Mouse (Mus musculus) heart, postnatal 0 days (tissue): ENCODE measurements around the gene Inhba. TPM values are rescaled to one million over a fixed set of nuclear protein-coding genes. Genes with fewer than 3 reads are reported as not detected.
A peak's percentile ranks its signal among the peaks of the same experiment; 100 is the strongest.

Source experiments
- ATAC-seq: fragments of 200-750 bp; cut with Nextera tagmentation; 2 replicates; pipeline ENCODE4 v1.8.0; 2017; ENCODE audit warnings: low read depth, moderate number of reproducible peaks, moderate library complexity; ENCODE audit not compliant: insufficient read depth
- DNase-seq: peaks from one replicate; pipeline ENCODE4 v3.0.0-alpha.2; 2016; ENCODE audit warnings: low spot score
- H3K27ac ChIP-seq: fragments of 300-500 bp; sonication (generic); 2 replicates; pipeline ENCODE4 v1.5.1; 2014; ENCODE audit warnings: low read depth, mild to moderate bottlenecking
- H3K27me3 ChIP-seq: fragments of 300-500 bp; sonication (generic); 2 replicates; pipeline ENCODE4 v1.6.1; 2014; ENCODE audit warnings: low read length, mixed read lengths; ENCODE audit not compliant: control insufficient read depth, insufficient read depth
- H3K36me3 ChIP-seq: fragments of 300-500 bp; sonication (generic); replicated peaks from 2 replicates; pipeline ENCODE4 v1.6.1; 2014; ENCODE audit warnings: low read length, mixed read lengths; ENCODE audit not compliant: control insufficient read depth, insufficient read depth
- H3K4me1 ChIP-seq: fragments of 300-500 bp; sonication (generic); 2 replicates; pipeline ENCODE4 v1.6.1; 2014; ENCODE audit warnings: antibody characterized with exemption; ENCODE audit not compliant: control insufficient read depth, insufficient read depth
- H3K4me2 ChIP-seq: fragments of 300-500 bp; sonication (generic); 2 replicates; pipeline ENCODE4 v1.6.1; 2014; ENCODE audit warnings: low read depth, mild to moderate bottlenecking, low read length, moderate library complexity
- H3K4me3 ChIP-seq: fragments of 300-500 bp; sonication (generic); 2 replicates; pipeline ENCODE4 v1.5.1; 2014; ENCODE audit warnings: low read depth, low read length
- H3K9ac ChIP-seq: fragments of 300-500 bp; sonication (generic); replicated peaks from 2 replicates; pipeline ENCODE4 v1.6.1; 2014; ENCODE audit warnings: low read depth, low read length, mixed read lengths
- H3K9me3 ChIP-seq: fragments of 300-500 bp; sonication (generic); replicated peaks from 2 replicates; pipeline ENCODE4 v1.6.1; 2016; ENCODE audit warnings: low read length; ENCODE audit not compliant: control insufficient read depth
- CTCF ChIP-seq: IDR thresholded peaks from 2 replicates; pipeline ENCODE4 v1.5.1; 2016; ENCODE audit warnings: antibody characterized with exemption, control low read depth, low read depth
- EP300 ChIP-seq: IDR thresholded peaks from 2 replicates; pipeline ENCODE4 v1.6.1; 2016; ENCODE audit warnings: antibody characterized with exemption, low read depth
- WGBS: fragments of 180-500 bp; shearing (Covaris S2); extraction: QIAGEN DNeasy Blood & Tissue Kit; methylation state at CpG from one replicate; pipeline ENCODE4 v1.1.7; 2014; 5-methylcytosine and 5-hydroxymethylcytosine counted together
- polyA plus RNA-seq: library from polyadenylated mRNA; unstranded; fragments of >200 nt; fragmentation: Nextera tagmentation; extraction: Ambion mirVana; gene quantifications from 2 replicates; pipeline ENCODE4 v1.2.1, GENCODE M21; 2015
- total RNA-seq: library from RNA; depleted of rRNA; stranded (reverse); fragments of >200 nt; gene quantifications from 2 replicates; pipeline ENCODE4 v1.2.3, GENCODE M21; 2014; ENCODE audit warnings: low replicate concordance

Inhba gene
- total and polyA plus RNA-seq, 2 experiments from 2014 or later, result 2.6 to 8.0 TPM

- no peaks in the 10 kb centered on the region for H3K4me1 ChIP-seq
- H3K36me3 ChIP-seq, result no peaks in the 10 kb centered on the region
- H3K9ac ChIP-seq, result no peak overlapping the region
- H3K4me2 ChIP-seq, result no peak overlapping the region
- no peaks in the 10 kb centered on the region for H3K9me3 ChIP-seq
- no peak overlapping the region for H3K27ac ChIP-seq
- H3K4me3 ChIP-seq, result no peak overlapping the region
- 79% methylated on average over 4 of the region's 4 CpGs for WGBS
- DNase-seq, result no peak
- H3K27me3 ChIP-seq, result no peaks in the 10 kb centered on the region
- TF ChIP-seq CTCF (no peak), EP300 (no peak)
- ATAC-seq, result no peak
Measured at GRCm38 (mm10) chr13:15986172-15986571, 25.5 kb upstream of the Inhba start.

GRCm38 (mm10) chr13:15995314-15995713, 16.3 kb upstream of the Inhba start:
- TF ChIP-seq EP300, result no peak
- TF ChIP-seq CTCF, result no peak
- Histone ChIP-seq H3K4me1 (no peaks in the 10 kb centered on the region), H3K36me3 (no peaks in the 10 kb centered on the region), H3K27ac (no peak overlapping the region), H3K4me2 (no peak overlapping the region), H3K9ac (no peak overlapping the region), H3K9me3 (no peaks in the 10 kb centered on the region), H3K27me3 (no peaks in the 10 kb centered on the region), H3K4me3 (no peak overlapping the region)
- no peak for ATAC-seq
- 61% methylated on average over 2 of the region's 2 CpGs for WGBS
- no peak for DNase-seq

- WGBS, result 6% methylated on average over 4 of the region's 4 CpGs
- Histone ChIP-seq H3K4me1 (no peaks in the 10 kb centered on the region), H3K4me2 (no peak overlapping the region), H3K27ac (no peak overlapping the region), H3K9me3 (no peaks in the 10 kb centered on the region), H3K36me3 (no peaks in the 10 kb centered on the region), H3K27me3 (no peaks in the 10 kb centered on the region), H3K9ac (no peak overlapping the region), H3K4me3 (no peak overlapping the region)
- no peak for TF ChIP-seq EP300
- peak; percentile 75 for TF ChIP-seq CTCF
- no peak for ATAC-seq
- DNase-seq, result peak; percentile 43
Measured at GRCm38 (mm10) chr13:16005517-16005916, 6.1 kb upstream of the Inhba start.

GRCm38 (mm10) chr13:16007748-16008147, 3.9 kb upstream of the Inhba start:
- TF ChIP-seq CTCF (no peak), EP300 (no peak)
- no peak overlapping the region for H3K4me3 ChIP-seq
- H3K9me3 ChIP-seq, result no peaks in the 10 kb centered on the region
- H3K9ac ChIP-seq, result no peak overlapping the region
- no peak overlapping the region for H3K27ac ChIP-seq
- no peaks in the 10 kb centered on the region; the same call in 1 of the 2 replicates for H3K4me1 ChIP-seq
- H3K4me2 ChIP-seq, result no peak overlapping the region
- ATAC-seq (no peak), DNase-seq (no peak)
- H3K27me3 ChIP-seq, result 0 out of 2 replicates have a peak, but pooled peaks cover 3% of the 10 kb centered on the region
- H3K36me3 ChIP-seq, result no peaks in the 10 kb centered on the region
- 72% methylated on average over 4 of the region's 4 CpGs for WGBS

- Histone ChIP-seq H3K9me3 (no peaks in the 10 kb centered on the region), H3K9ac (no peak overlapping the region), H3K27me3 (0 out of 2 replicates have a peak, but pooled peaks cover 3% of the 10 kb centered on the region), H3K4me2 (no peak overlapping the region), H3K36me3 (no peaks in the 10 kb centered on the region), H3K4me3 (no peak overlapping the region), H3K27ac (no peak overlapping the region), H3K4me1 (no peaks in the 10 kb centered on the region; the same call in 1 of the 2 replicates)
- ATAC-seq, result no peak
- TF ChIP-seq EP300 (no peak), CTCF (no peak)
- 33% methylated on average over 1 of the region's 1 CpGs for WGBS
- DNase-seq, result no peak
Measured at GRCm38 (mm10) chr13:16008348-16008747, 3.3 kb upstream of the Inhba start.

- no peak overlapping the region for H3K9ac ChIP-seq
- H3K36me3 ChIP-seq, result no peaks in the 10 kb centered on the region
- no peak for DNase-seq
- 87% methylated on average over 8 of the region's 8 CpGs for WGBS
- TF ChIP-seq CTCF, result no peak
- no peak for TF ChIP-seq EP300
- no peak overlapping the region for H3K27ac ChIP-seq
- H3K4me2 ChIP-seq, result no peak overlapping the region
- H3K27me3 ChIP-seq, result 0 out of 2 replicates have a peak, but pooled peaks cover 3% of the 10 kb centered on the region
- ATAC-seq, result no peak
- H3K4me1 ChIP-seq, result no peaks in the 10 kb centered on the region; the same call in 1 of the 2 replicates
- H3K9me3 ChIP-seq, result no peaks in the 10 kb centered on the region
- H3K4me3 ChIP-seq, result no peak overlapping the region
Measured at GRCm38 (mm10) chr13:16009766-16010465, 1.7 kb upstream of the Inhba start.
